Mouse (Mus musculus) G1E (cell line): ENCODE data around the gene Ccdc159. TPM values are rescaled to one million over a fixed set of nuclear protein-coding genes. Genes with fewer than 3 reads are reported as not detected.

Source experiments
- ATAC-seq: 2 replicates; pipeline ENCODE4 v1.8.0; 2016; ENCODE audit warnings: mild to moderate bottlenecking; ENCODE audit not compliant: insufficient number of reproducible peaks, poor library complexity, low FRiP score, severe bottlenecking; ENCODE audit errors: extremely low read depth
- DNase-seq: peaks from one replicate; pipeline ENCODE4 v3.0.0; 2012; ENCODE audit warnings: low spot score
- H3K27me3 ChIP-seq: 2 replicates; pipeline ENCODE4 v1.6.1; 2012; ENCODE audit warnings: mild to moderate bottlenecking, low read length, inconsistent platforms; ENCODE audit not compliant: insufficient read depth
- H3K36me3 ChIP-seq: replicated peaks from 2 replicates; pipeline ENCODE3; 2012; ENCODE audit warnings: mild to moderate bottlenecking, inconsistent platforms
- H3K4me1 ChIP-seq: 2 replicates; pipeline ENCODE4 v1.6.1; 2012; ENCODE audit warnings: low read depth, low read length, inconsistent platforms, mixed read lengths; ENCODE audit not compliant: insufficient read depth
- H3K4me3 ChIP-seq: 2 replicates; pipeline ENCODE4 v1.5.1; 2012; ENCODE audit warnings: low read depth, mild to moderate bottlenecking, inconsistent platforms, low read length, moderate library complexity, mixed read lengths
- H3K9me3 ChIP-seq: replicated peaks from 2 replicates; pipeline ENCODE4 v1.6.1; 2012; ENCODE audit warnings: inconsistent platforms
- CTCF ChIP-seq: IDR thresholded peaks from 2 replicates; pipeline ENCODE4 v1.5.1; 2012; ENCODE audit warnings: low read depth, low read length, inconsistent platforms, mixed read lengths
- GATA1 ChIP-seq: IDR thresholded peaks from 2 replicates; pipeline ENCODE4 v1.6.1; 2012; ENCODE audit warnings: borderline replicate concordance, low read length, inconsistent platforms, mixed read lengths
- GATA2 ChIP-seq: IDR thresholded peaks from 2 replicates; pipeline ENCODE4 v1.6.1; 2012; ENCODE audit warnings: low read depth, low read length, inconsistent platforms, borderline replicate concordance
- POLR2AphosphoS5 ChIP-seq: IDR thresholded peaks from 2 replicates; pipeline ENCODE4 v1.6.1; 2012; ENCODE audit warnings: low read depth, low read length, inconsistent platforms; ENCODE audit not compliant: insufficient replicate concordance
- TAL1 ChIP-seq: conservative IDR thresholded peaks from 2 replicates; pipeline ENCODE4 v1.6.1; 2012; ENCODE audit warnings: low read depth, low read length, inconsistent platforms, mixed read lengths
- polyA plus RNA-seq: library from polyadenylated mRNA; stranded (reverse); fragments of >175 nt; gene quantifications from 2 replicates; pipeline ENCODE4 v1.2.3, GENCODE M21; 2012
- total RNA-seq, 2 experiments: library from RNA; stranded (forward) in 1 of 2; stranded (reverse) in 1 of 2; fragments of 200-1000 nt in 1 of 2; fragments of >200 nt in 1 of 2; fragmentation: Nextera tagmentation in 1 of 2; gene quantifications; 2 replicates each; pipeline ENCODE4 v1.2.3; 2014 to 2017

Gene Ccdc159
- total and polyA plus RNA-seq, 3 experiments: 0.21 to 3.8 (median 0.98) TPM

- H3K4me1 ChIP-seq: peaks cover 26% of the 10 kb centered on the region
- peaks cover 2% of the 10 kb centered on the region; the same call in 1 of the 2 replicates for H3K9me3 ChIP-seq
- H3K36me3 ChIP-seq: no peaks in the 10 kb centered on the region
- H3K27me3 ChIP-seq: peaks cover 15% of the 10 kb centered on the region; the same call in 1 of the 2 replicates
- DNase-seq: no peak
- TF ChIP-seq CTCF (no peak), GATA1 (no peak), GATA2 (no peak), TAL1 (no peak), POLR2AphosphoS5 (no peak)
- no peak overlapping the region for H3K4me3 ChIP-seq
- ATAC-seq: no peak
These were observed 11.1 kb downstream of the Ccdc159 start for GRCm38 (mm10) chr9:21938234-21938855.

- peaks cover 20% of the 10 kb centered on the region for H3K4me1 ChIP-seq
- TF ChIP-seq POLR2AphosphoS5 (no peak), GATA1 (no peak), GATA2 (no peak), TAL1 (no peak), CTCF (no peak)
- H3K27me3 ChIP-seq: peaks cover 21% of the 10 kb centered on the region
- no peak overlapping the region for H3K4me3 ChIP-seq
- peaks cover 11% of the 10 kb centered on the region for H3K9me3 ChIP-seq
- DNase-seq: no peak
- H3K36me3 ChIP-seq: no peaks in the 10 kb centered on the region
- no peak for ATAC-seq
These were observed 15.8 kb downstream of the Ccdc159 start for GRCm38 (mm10) chr9:21943046-21943445.

- H3K27me3 ChIP-seq: peaks cover 19% of the 10 kb centered on the region
These were observed 16.4 kb downstream of the Ccdc159 start for GRCm38 (mm10) chr9:21943638-21944037.

GRCm38 (mm10) chr9:21944267-21944666, 17.0 kb downstream of the Ccdc159 start:
- Histone ChIP-seq H3K36me3 (no peaks in the 10 kb centered on the region), H3K4me3 (no peak overlapping the region), H3K27me3 (peaks cover 19% of the 10 kb centered on the region), H3K4me1 (peaks cover 20% of the 10 kb centered on the region), H3K9me3 (peaks cover 11% of the 10 kb centered on the region)
- no peak for ATAC-seq
- DNase-seq: no peak
- TF ChIP-seq TAL1 (no peak), POLR2AphosphoS5 (no peak), GATA1 (no peak), GATA2 (no peak), CTCF (no peak)

More at GRCm38 (mm10) chr9:21943638-21944037, 16.4 kb downstream of the Ccdc159 start:
- no peak for ATAC-seq
- Histone ChIP-seq H3K9me3 (peaks cover 11% of the 10 kb centered on the region), H3K36me3 (no peaks in the 10 kb centered on the region), H3K4me3 (no peak overlapping the region), H3K4me1 (peaks cover 20% of the 10 kb centered on the region)
- no peak for DNase-seq
- TF ChIP-seq CTCF (no peak), GATA2 (no peak), GATA1 (no peak), POLR2AphosphoS5 (no peak), TAL1 (no peak)

GRCm38 (mm10) chr9:21947540-21948130, 20.4 kb downstream of the Ccdc159 start:
- DNase-seq: peak; percentile 37
- Histone ChIP-seq H3K4me1 (peaks cover 18% of the 10 kb centered on the region), H3K36me3 (no peaks in the 10 kb centered on the region), H3K9me3 (peaks cover 11% of the 10 kb centered on the region), H3K27me3 (peaks cover 16% of the 10 kb centered on the region), H3K4me3 (peak overlapping the region; percentile 64; the same call in 1 of the 2 replicates)
- TF ChIP-seq TAL1 (no peak), GATA2 (no peak), POLR2AphosphoS5 (no peak), GATA1 (no peak), CTCF (no peak)
- ATAC-seq: peak; percentile 28

- Histone ChIP-seq H3K9me3 (peaks cover 10% of the 10 kb centered on the region), H3K4me1 (peaks cover 18% of the 10 kb centered on the region), H3K4me3 (no peak overlapping the region; the same call in 1 of the 2 replicates), H3K27me3 (peaks cover 15% of the 10 kb centered on the region), H3K36me3 (no peaks in the 10 kb centered on the region)
- TF ChIP-seq GATA1 (no peak), GATA2 (no peak), POLR2AphosphoS5 (no peak), TAL1 (no peak), CTCF (no peak)
- DNase-seq (no peak), ATAC-seq (no peak)
These were observed 20.9 kb downstream of the Ccdc159 start for GRCm38 (mm10) chr9:21948146-21948545.
